Mouse (Mus musculus) adrenal gland (tissue): ENCODE measurements around the gene Med13.
"Not testable (repeated sequence)": the region's sequence is repeated elsewhere in the genome, so short reads cannot be mapped to it uniquely, and the experiment has no call there.

ENCODE experiments used
- intact Hi-C: fragments of 180-260 bp; cut with DNase I; formaldehyde crosslinking; loops from one replicate; pipeline ENCODE4 v1.15.1; 2025

The Med13 gene

GRCm38 (mm10) chr11:86310280-86310679 lies 47.1 kb downstream of the Med13 start:
- intact Hi-C loops, result no loop called here

DNA sequence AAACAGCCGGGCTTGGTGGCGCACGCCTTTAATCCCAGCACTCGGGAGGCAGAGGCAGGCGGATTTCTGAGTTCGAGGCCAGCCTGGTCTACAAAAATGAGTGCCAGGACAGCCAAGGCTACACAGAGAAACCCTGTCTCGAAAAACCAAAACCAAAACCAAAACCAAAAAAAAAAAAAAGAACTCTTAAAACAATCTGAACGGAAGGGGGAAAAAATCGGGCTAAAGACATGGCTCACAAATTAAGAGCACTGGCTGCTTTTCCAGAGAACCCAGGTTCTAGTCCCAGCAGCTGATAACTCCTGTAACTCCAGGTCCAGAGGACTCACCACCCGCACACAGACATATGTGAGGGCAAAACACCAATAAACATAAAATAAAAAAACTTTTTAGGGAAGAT lies 65.2 kb downstream of the Med13 start:
- intact Hi-C loops, result not testable (repeated sequence)

DNA sequence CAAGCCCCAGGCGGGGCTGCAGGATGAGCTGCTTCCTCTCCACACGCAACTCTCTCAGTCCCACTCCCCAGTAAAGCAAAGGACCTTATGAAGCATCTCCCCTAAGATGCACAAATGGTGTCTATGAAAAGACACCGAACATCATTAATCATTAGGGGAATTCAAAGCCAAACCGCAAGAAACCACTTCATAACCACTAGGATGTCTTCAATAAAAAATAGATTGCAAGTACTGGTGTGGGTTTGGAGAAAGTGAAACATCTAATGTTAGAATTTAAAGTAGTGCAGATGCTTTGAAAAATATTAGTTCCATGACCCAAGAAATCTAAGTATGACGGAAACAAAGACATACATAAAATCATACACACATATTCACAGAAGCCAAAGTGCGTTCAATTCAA lies 65.7 kb downstream of the Med13 start:
- intact Hi-C loops, result no loop called here

DNA sequence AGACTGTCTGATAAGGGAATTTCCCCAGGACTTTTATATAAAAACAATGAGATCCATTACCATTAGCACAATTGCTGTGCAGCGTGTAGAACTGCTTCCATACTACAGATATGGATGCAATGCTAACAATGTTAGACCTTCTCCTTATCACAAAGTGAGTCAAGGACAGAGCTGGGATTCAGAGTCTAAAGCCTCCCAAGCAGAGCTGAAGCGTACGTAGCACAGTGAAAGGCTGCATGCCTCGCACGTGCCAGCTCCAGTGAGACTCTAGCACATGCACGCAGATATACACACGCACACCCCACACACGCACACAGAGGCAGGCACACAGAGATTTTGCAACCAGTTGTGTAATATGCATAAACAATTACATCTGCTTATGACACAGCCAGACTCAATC lies 71.7 kb downstream of the Med13 start:
- intact Hi-C loops, result no loop called here

GRCm38 (mm10) chr11:86278442-86279102 lies 78.8 kb downstream of the Med13 start:
- intact Hi-C loops, result no loop called here

DNA sequence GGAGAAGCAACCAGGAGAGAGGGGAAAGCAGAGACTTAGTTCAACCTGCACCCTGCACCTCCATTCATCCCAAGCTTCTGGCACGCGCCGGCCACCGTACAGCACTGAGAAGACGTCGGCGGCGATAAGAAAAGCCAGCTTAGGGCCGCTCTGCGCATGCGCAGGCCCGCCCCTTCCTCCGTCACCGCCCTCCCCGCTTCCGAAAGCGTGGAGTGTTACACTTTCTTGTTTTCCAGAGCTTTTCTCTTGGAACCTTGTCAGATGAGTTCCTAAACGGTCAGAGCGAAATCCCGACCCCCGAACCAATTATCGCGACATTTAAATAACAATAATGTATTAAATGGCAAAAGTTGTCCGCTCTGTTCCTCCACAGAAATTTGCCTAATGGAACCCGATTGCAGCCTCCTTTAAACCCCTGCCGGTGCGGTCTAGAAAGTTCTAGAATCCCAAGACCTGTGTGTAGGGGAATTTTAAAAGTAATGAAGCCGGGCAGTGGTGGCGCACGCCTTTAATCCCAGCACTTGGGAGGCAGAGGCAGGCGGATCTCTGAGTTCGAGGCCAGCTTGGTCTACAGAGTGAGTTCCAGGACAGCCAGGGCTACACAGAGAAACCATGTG lies 99.8 kb downstream of the Med13 start, which contains the start of gene Ints2:
TSS of gene Ints2 (minus strand) at position 116 of the 617 bp plus-strand sequence.
- intact Hi-C loops, result no loop called here

DNA sequence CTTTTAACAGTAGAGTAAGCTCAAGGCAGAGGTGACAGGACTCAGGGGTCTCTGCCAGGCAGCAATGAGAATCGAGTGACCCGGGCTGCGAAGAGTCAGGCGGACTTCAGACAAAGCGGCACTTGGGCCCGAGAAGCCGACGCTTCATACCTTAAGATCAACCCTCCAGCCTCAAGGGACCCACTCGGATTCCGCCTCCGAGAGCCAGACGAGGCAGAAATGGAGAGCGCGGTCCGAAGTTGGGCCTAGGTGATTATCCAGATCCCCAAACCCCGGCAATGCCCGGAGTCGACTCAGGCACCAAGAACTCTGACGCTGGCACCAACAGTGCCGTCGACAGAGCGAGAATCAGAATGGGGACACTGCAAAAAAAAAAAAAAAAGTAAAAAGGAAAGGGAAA lies 100.3 kb downstream of the Med13 start:
- intact Hi-C loops, result no loop called here

- intact Hi-C loops, result no loop called here
These were observed 104.1 kb downstream of the Med13 start for GRCm38 (mm10) chr11:86253342-86253741.

DNA sequence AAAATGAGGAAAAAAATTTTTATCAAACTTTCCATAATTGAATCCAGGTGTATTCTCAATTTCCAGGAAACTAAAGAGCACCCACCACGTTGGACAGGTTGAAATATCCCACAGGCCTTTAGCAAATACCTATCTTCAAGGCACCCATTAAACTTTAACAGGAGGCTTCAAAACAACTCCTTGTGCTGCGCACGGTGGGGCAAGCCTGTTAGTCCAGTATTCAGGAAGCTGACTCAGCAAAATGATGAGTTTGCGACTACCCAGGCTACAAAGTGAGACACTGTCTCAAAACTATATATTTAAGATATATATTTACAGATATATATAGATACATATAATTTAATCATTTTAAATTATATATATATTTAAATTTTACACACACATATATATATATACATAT lies 125.0 kb downstream of the Med13 start:
- intact Hi-C loops, result no loop called here

DNA sequence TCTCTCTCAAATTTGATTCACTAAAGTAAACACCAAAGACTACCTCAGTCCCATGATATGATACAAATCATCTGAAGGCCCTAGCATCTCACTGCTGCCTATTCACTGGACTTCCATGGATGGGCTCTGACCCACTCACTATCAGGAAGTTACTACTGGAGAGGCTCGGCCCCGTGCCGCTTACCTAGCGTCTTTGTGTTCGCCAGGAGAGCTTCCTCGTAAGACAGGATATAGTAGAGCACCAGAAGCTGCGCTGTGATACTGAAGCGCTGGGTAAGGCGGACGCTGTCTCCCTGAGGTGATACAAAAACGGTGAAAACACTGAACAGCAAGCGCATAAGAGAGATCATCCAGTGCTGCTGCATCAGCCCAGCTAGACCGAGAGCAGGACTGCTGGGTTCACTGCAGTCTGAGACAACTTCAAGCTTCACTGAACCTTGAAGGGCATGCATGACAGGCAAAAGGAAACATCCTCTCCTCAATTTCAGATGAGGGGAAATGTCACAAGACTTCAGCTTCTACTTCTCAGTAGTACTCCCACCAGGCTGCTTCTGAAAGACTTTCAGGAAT lies 125.5 kb downstream of the Med13 start:
- intact Hi-C loops, result no loop called here

DNA sequence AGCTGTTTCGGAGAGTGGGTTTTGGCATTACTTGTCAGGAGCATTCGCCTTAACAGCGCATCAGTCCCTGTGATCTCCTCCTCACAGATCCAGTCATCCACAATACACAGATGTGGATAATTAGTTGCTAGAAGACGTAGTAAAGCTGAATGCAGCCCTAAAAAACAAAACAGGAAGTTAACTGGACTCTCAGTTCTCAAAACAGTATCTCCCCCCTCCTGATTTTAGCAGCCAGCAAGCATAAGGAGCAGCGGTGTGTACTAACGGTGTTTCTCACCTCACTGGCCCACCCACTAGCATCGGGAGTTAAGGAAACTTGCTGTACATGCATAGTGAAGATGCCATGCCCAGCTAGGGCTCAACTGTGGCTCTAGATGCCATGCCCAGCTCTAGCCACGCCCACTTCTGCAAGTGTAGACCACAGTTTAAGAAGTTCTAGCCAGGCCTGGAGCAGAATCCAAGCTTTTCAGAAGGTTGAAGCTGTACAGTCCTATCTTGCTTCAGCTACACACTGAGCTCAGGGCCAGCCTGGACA lies 130.7 kb downstream of the Med13 start:
- intact Hi-C loops, result no loop called here

DNA sequence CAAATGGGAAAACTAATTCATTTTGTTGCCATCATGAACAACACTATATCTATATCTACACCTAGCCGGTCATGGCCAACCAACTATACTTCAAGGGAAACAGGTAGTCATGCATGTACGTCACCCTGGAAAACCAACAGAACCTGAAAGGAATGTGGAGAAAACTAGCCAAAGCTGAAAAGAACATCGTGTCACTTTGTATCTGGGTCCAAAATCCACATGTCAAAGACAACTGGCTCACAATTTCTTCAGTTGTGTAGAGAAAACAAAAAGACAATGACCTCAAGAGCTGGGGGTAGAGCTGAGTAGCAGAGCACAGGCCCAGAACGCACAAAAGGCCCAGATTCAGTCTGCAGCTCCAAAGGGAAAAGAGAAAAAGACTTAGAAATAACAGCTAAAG lies 131.6 kb downstream of the Med13 start:
- intact Hi-C loops, result no loop called here
